Mouse (Mus musculus) hindbrain, embryonic 10.5 days (tissue): ENCODE measurements at regions not wholly inside any gene's neighbourhood (a gene's known extent, or its start where the extent isn't known, plus 50 kb on each side); places are given as distances from the start of the nearest gene placed in this dataset.

Experiments
- DNase-seq: peaks from one replicate; pipeline ENCODE4 v3.0.0-alpha.2; 2017; ENCODE audit warnings: low spot score
- H3K27ac ChIP-seq: fragments of 300-500 bp; sonication (generic); 2 replicates; pipeline ENCODE4 v1.5.1; 2016; ENCODE audit warnings: mild to moderate bottlenecking, moderate library complexity
- H3K27me3 ChIP-seq: fragments of 300-500 bp; sonication (generic); 2 replicates; pipeline ENCODE4 v1.6.1; 2016; ENCODE audit warnings: mild to moderate bottlenecking; ENCODE audit not compliant: poor library complexity, insufficient read depth, severe bottlenecking
- H3K36me3 ChIP-seq: fragments of 300-500 bp; sonication (generic); 2 replicates; pipeline ENCODE4 v1.6.1; 2016; ENCODE audit warnings: mild to moderate bottlenecking, moderate library complexity
- H3K4me1 ChIP-seq: fragments of 300-500 bp; sonication (generic); replicated peaks from 2 replicates; pipeline ENCODE4 v1.6.1; 2016; ENCODE audit warnings: mild to moderate bottlenecking
- H3K4me3 ChIP-seq: fragments of 300-500 bp; sonication (generic); 2 replicates; pipeline ENCODE4 v1.5.1; 2016; ENCODE audit warnings: mild to moderate bottlenecking, moderate library complexity
- H3K9me3 ChIP-seq: fragments of 300-500 bp; sonication (generic); 2 replicates; pipeline ENCODE4 v1.6.1; 2016; ENCODE audit warnings: mild to moderate bottlenecking, moderate library complexity
- WGBS: fragments of 180-500 bp; shearing (Covaris S2); methylation state at CpG from one replicate; pipeline ENCODE4 v1.1.7; 2016; 5-methylcytosine and 5-hydroxymethylcytosine counted together

DNA sequence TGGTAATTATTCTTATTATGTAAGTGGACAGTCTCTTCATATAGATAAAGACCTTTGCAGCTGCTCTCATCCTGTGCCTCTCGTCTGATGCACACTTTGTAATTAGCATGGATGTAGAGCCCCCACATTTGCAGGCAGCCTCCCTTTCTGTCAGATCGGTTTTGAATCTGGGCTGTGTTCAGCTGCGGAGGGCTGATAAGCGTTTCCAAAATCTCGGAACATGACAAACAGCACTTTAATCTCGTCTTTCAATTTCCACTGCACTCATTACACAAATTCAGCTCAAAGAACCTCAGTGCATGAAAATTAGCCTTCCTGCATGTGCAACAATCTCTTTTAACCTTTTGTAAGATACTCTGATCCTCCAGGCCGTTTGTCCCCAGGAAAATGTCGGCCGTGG is 246.7 kb downstream of the Rnd3 start:
- H3K4me1 ChIP-seq = peaks cover 18% of the 10 kb centered on the region
- H3K27ac ChIP-seq = no peak overlapping the region
- DNase-seq = no peak
- no peaks in the 10 kb centered on the region for H3K27me3 ChIP-seq
- no peaks in the 10 kb centered on the region for H3K9me3 ChIP-seq
- WGBS = 74% methylated on average over 9 of the region's 9 CpGs
- H3K36me3 ChIP-seq = no peaks in the 10 kb centered on the region
- H3K4me3 ChIP-seq = no peak overlapping the region

DNA sequence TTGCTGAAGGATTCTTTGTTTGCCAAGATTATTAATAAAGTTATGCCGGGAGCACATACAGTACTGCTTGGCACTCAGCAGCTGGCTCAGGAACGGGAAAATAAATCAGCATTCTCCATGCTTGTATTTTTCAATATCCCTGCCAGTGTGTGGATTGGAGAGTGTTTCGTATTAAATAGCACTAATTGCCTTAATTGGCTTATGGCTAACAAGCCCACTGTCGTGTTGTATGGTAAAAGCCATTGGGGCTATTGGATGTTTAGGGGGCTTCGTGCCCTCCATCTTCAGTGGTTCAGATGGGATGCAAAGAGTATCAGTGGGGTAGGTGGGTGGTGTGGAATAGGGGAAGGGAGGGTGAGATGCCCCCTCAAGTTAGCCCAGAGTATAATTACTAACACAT is 259.9 kb downstream of the Rnd3 start:
- no peak overlapping the region for H3K4me3 ChIP-seq
- H3K36me3 ChIP-seq = no peaks in the 10 kb centered on the region
- no peak for DNase-seq
- peaks cover 5% of the 10 kb centered on the region for H3K4me1 ChIP-seq
- no peak overlapping the region for H3K27ac ChIP-seq
- no peaks in the 10 kb centered on the region for H3K9me3 ChIP-seq
- WGBS = 84% methylated on average over 5 of the region's 5 CpGs
- no peaks in the 10 kb centered on the region; the same call in 1 of the 2 replicates for H3K27me3 ChIP-seq

- Histone ChIP-seq H3K36me3 (no peaks in the 10 kb centered on the region), H3K9me3 (no peaks in the 10 kb centered on the region), H3K4me3 (no peak overlapping the region), H3K27me3 (no peaks in the 10 kb centered on the region; the same call in 1 of the 2 replicates), H3K4me1 (peaks cover 5% of the 10 kb centered on the region), H3K27ac (no peak overlapping the region)
- DNase-seq = no peak
- 85% methylated on average over 4 of the region's 4 CpGs for WGBS
These were observed 261.0 kb downstream of the Rnd3 start for GRCm38 (mm10) chr2:50887954-50888353.

- no peak for DNase-seq
- H3K4me1 ChIP-seq = peaks cover 5% of the 10 kb centered on the region
- H3K4me3 ChIP-seq = no peak overlapping the region
- H3K27ac ChIP-seq = peak overlapping the region; percentile 36; the same call in 1 of the 2 replicates
- no peaks in the 10 kb centered on the region; the same call in 1 of the 2 replicates for H3K27me3 ChIP-seq
- H3K9me3 ChIP-seq = no peaks in the 10 kb centered on the region
- no peaks in the 10 kb centered on the region for H3K36me3 ChIP-seq
- WGBS = 50% methylated on average over 7 of the region's 7 CpGs
These were observed 263.0 kb downstream of the Rnd3 start for GRCm38 (mm10) chr2:50885924-50886315.

DNA sequence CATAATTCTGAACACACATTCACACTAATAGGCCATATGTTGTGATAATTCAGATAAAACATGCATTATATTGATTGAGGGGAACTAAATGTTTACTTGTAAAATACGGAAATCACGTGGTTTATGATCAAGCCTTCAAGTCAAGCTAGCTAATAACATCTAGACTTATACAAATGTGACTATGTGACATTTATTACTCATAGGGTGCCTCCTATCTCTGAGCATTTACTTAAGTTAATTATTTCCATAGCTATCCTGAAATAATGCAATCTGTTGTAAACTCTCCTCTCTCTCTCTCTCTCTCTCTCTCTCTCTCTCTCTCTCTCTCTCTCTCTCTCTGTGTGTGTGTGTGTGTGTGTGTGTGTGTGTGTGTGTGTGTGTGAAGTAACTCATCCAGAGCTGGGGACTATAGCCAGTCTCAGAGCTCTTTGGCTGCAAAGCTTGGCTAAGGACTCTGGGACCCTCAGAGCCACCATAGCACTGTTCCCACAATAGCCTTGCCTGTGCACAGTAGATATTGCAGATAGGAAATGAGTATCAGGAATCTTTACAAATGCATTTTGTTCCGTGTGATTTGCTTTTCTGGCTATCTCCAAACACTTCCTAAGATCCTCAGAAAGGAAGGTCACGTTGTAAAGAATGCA is 263.5 kb downstream of the Rnd3 start:
- Histone ChIP-seq H3K36me3 (no peaks in the 10 kb centered on the region), H3K4me3 (no peak overlapping the region), H3K27me3 (no peaks in the 10 kb centered on the region; the same call in 1 of the 2 replicates), H3K9me3 (no peaks in the 10 kb centered on the region), H3K4me1 (peaks cover 5% of the 10 kb centered on the region), H3K27ac (no peak overlapping the region)
- DNase-seq = no peak
- 83% methylated on average over 4 of the region's 4 CpGs for WGBS

- DNase-seq = no peak
- Histone ChIP-seq H3K36me3 (no peaks in the 10 kb centered on the region), H3K4me1 (peaks cover 5% of the 10 kb centered on the region), H3K27ac (no peak overlapping the region), H3K27me3 (no peaks in the 10 kb centered on the region), H3K9me3 (no peaks in the 10 kb centered on the region), H3K4me3 (no peak overlapping the region)
- 83% methylated on average over 4 of the region's 4 CpGs for WGBS
These were observed 267.3 kb downstream of the Rnd3 start for GRCm38 (mm10) chr2:50881514-50882038.

DNA sequence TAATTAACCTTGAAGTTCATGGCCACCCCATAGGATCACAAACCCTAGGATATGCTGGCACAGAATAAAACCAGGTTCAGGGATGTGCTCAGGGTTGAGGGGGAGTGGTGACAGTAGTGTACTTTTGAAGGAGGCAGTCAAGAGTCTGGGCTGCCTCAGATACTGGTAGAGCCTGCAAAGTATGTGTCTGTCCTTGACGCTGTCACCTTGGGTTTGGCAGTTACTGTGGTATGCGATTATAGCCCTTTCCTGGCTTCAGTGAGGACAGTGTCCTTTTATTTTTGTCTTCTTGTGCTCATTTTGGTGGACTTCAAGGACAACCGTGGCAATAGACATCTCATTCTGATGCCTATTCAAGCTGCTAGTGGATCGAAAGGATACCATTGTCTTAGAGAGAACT is 268.1 kb downstream of the Rnd3 start:
- Histone ChIP-seq H3K4me3 (no peak overlapping the region), H3K36me3 (no peaks in the 10 kb centered on the region), H3K27me3 (no peaks in the 10 kb centered on the region), H3K4me1 (no peaks in the 10 kb centered on the region; the same call in 1 of the 2 replicates), H3K9me3 (no peaks in the 10 kb centered on the region), H3K27ac (no peak overlapping the region)
- no peak for DNase-seq
- 88% methylated on average over 4 of the region's 4 CpGs for WGBS

DNA sequence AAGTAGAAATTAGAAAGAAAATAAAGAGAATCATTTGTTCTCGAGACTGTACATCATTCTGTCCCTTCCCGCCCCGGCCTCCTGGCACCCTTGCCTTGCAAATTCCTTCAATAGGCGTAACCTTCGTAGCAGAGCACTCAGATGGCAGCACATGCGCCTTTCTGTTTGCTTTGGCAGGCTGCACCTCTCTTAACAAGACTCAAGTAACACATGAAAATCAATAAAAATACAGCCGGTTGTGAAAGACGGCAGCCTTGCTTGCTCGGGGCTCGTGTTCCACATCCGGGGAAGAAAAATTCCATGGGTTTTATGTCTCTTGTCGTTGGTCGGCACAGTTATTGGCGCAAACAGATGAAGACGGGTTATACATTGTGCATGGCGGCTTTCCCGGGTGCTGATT is 271.2 kb downstream of the Rnd3 start:
- no peaks in the 10 kb centered on the region for H3K27me3 ChIP-seq
- WGBS = 90% methylated on average over 17 of the region's 17 CpGs
- no peak overlapping the region for H3K27ac ChIP-seq
- H3K9me3 ChIP-seq = no peaks in the 10 kb centered on the region
- H3K36me3 ChIP-seq = no peaks in the 10 kb centered on the region
- DNase-seq = no peak
- H3K4me3 ChIP-seq = no peak overlapping the region
- no peaks in the 10 kb centered on the region; the same call in 1 of the 2 replicates for H3K4me1 ChIP-seq

- 93% methylated on average over 6 of the region's 6 CpGs for WGBS
These were observed 273.8 kb downstream of the Rnd3 start for GRCm38 (mm10) chr2:50875072-50875471.

GRCm38 (mm10) chr2:50853538-50854244 is 295.2 kb downstream of the Rnd3 start:
- Histone ChIP-seq H3K4me1 (0 out of 2 replicates have a peak, but pooled peaks cover 2% of the 10 kb centered on the region), H3K9me3 (no peaks in the 10 kb centered on the region), H3K36me3 (no peaks in the 10 kb centered on the region), H3K27me3 (no peaks in the 10 kb centered on the region), H3K4me3 (no peak overlapping the region), H3K27ac (no peak overlapping the region)
- DNase-seq = no peak
- 80% methylated on average over 8 of the region's 8 CpGs for WGBS

More at GRCm38 (mm10) chr2:50875072-50875471, 273.8 kb downstream of the Rnd3 start:
- Histone ChIP-seq H3K4me3 (no peak overlapping the region), H3K27ac (no peak overlapping the region), H3K4me1 (peaks cover 5% of the 10 kb centered on the region; the same call in 1 of the 2 replicates), H3K9me3 (no peaks in the 10 kb centered on the region), H3K36me3 (no peaks in the 10 kb centered on the region), H3K27me3 (no peaks in the 10 kb centered on the region)
- DNase-seq = no peak

- Histone ChIP-seq H3K4me1 (0 out of 2 replicates have a peak, but pooled peaks cover 2% of the 10 kb centered on the region), H3K36me3 (no peaks in the 10 kb centered on the region), H3K9me3 (no peaks in the 10 kb centered on the region), H3K4me3 (no peak overlapping the region), H3K27ac (no peak overlapping the region), H3K27me3 (no peaks in the 10 kb centered on the region)
- no peak for DNase-seq
- 89% methylated on average over 2 of the region's 2 CpGs for WGBS
These were observed 296.4 kb downstream of the Rnd3 start for GRCm38 (mm10) chr2:50852413-50852919.

DNA sequence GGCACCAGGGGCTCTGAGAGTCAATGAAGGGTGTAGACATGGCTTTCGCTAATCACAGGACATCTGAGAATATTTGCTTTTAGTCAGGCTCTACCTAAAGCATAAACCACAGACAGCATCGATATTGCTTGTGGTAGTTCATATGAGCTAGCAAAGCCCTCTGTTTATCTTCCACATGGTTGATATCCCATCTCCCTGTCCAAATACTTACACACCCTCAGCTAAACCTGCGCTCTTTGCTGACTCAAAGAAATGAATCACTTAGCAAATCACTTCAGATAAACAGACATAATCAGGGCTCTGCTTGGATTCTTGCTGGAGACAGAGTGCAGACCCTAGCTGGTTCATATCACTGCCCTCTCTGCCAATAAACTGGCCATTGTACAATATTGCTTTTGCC is 298.8 kb downstream of the Rnd3 start:
- Histone ChIP-seq H3K27me3 (no peaks in the 10 kb centered on the region), H3K27ac (no peak overlapping the region), H3K4me1 (0 out of 2 replicates have a peak, but pooled peaks cover under 1% of the 10 kb centered on the region), H3K4me3 (no peak overlapping the region), H3K9me3 (no peaks in the 10 kb centered on the region), H3K36me3 (no peaks in the 10 kb centered on the region)
- WGBS = 91% methylated on average over 3 of the region's 3 CpGs
- no peak for DNase-seq

GRCm38 (mm10) chr2:50841881-50842280 is 307.0 kb downstream of the Rnd3 start:
- no peak overlapping the region for H3K4me3 ChIP-seq
- 84% methylated on average over 2 of the region's 2 CpGs for WGBS
- H3K9me3 ChIP-seq = peaks cover 3% of the 10 kb centered on the region; the same call in 1 of the 2 replicates
- no peaks in the 10 kb centered on the region for H3K27me3 ChIP-seq
- no peaks in the 10 kb centered on the region for H3K4me1 ChIP-seq
- DNase-seq = no peak
- no peak overlapping the region for H3K27ac ChIP-seq
- H3K36me3 ChIP-seq = no peaks in the 10 kb centered on the region
